Mouse (Mus musculus) retina, postnatal 7 days (tissue): ENCODE results near the gene Htr1f.
"Not testable (repeated sequence)": the region's sequence is repeated elsewhere in the genome, so short reads cannot be mapped to it uniquely, and the experiment has no call there.

Experiments
- DNase-seq: peaks from one replicate; pipeline ENCODE4 v3.0.0-alpha.2; 2012; ENCODE audit warnings: low read depth, low spot score

Gene Htr1f

DNA sequence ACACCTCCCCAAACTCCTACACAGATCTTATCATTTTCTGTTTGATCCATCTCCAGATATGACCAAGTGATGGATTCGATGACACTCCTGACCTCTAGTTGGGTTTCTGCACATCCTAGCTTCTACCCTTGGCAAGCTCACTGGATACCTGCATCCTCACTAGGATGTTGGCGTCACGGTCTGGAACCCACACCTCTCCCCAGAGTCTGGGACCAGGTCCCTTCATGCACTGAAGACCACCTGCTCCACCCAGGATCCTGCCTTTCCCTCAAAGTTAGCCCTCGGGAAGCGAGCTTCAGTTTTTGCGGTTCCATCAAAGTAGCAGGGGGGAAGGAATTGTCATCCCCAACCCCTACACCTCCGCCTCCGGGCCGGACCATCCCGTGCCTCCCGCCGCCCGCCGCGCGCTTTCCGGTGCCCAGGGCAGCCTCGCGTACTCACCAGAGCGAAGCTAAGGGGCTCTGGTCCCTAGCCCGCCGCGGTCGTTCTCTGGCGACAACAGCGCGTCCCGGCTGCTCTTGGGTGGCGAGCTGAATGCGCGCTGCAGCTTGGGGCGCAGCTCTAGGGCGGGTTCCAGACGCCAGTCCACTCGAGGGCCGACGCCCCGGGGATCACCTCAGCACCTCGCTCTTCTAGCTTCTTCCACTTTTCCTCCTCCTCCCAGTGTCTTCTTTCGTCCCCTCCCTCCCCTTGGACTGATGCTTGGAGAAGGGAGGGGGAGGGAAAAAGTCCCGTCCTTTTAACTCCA, at the start of gene Htr1f:
Htr1f (minus strand) TSS at position 671 of the 748 bp plus-strand sequence.
- no peak for DNase-seq

DNA sequence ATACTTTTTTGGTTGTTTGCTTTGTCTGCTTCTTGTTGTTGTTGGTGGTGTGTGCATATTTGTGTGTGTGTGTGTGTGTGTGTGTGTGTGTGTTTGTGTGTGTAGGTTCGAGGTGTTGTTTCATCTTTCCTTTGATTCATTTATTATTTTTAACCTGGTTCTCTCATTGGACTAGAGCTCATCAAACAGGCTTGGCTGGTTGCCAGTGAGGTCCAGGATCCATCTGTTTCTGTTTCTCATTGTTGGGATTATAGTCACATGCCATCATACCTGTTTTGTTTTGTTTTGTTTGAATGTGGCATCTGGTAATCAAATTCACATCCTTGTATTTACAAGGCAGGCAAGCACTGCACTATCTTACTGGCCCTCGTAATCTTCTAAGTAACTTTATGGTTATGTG, 34.1 kb upstream of the Htr1f start:
- DNase-seq, result no peak

DNA sequence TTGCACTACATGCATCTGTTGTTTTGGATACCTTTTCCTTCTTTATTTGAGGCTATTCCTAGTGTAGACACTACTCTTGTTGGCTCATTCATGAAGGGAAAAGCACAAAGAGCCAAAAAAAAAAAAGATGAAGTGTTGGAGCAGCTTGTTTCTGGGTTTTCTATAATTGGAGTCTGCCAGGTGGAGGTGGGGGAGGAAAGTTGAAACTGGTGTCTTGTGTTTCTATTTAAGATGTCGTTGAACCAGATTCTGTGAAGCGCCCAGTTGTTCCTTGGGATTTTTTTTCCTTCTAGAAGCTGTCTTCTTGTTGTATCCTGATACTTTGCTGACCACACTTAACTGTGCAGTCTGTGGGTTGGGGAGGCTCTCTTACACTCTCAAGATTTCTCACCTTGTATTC, 23.7 kb upstream of the Htr1f start:
- DNase-seq, result no peak

DNA sequence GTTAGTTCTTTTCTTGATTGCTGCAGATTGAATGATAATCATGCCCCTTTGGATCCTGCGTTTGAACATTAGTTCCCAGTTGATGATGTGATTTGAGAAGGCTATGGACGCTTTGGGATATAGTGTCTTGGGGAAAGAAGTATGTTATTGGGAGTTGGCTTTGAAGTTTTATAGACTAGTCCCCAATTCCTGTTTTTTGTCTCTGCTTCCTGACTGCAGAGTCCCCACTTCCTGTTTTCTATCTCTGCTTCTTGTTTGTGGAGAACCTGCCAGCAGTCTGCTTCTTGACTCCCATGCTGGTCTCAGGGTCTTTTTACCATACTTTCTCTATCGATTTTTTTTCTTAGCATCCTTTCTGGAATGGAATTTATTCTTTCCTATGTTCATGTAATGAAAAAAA, 22.2 kb upstream of the Htr1f start:
- no peak for DNase-seq

DNA sequence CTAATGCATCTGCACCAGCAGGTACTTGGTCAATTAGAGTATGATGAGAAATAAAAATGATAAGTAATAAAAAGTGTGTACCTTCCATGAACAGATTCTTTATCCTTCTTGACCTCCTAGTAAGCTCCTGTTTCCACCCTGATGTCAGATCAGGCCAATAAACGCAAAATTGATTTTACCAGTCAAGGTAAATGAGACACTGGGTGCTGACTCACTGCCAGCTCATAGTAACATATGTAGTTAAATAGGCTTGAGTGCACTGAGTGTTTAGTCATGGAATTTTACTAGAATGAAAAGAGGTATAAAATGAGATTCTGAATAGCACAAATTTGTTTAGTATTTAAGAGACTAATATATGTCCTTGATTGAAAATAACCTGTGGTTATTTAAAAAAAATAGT, 6.6 kb upstream of the Htr1f start:
- no peak for DNase-seq

DNA sequence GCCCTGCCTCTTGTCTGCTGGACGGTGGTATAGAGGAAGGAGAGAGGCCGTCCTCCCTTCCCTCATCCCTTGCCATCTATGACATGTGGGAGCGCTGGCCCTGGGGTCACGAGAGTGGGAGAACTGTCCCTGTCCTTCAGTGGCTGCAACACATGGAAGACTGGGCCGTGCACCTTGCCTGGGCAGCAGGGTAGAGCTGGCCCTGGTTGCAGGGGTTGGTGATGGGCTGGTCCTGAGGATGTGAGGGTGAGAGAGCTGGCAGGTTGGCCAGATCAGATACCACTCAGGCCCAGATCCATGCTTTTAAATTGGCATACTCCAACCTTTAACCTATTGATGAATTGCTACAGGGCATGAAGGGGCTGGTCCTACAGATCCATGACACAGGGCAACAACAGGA, 12.1 kb downstream of the Htr1f start:
- no peak for DNase-seq

DNA sequence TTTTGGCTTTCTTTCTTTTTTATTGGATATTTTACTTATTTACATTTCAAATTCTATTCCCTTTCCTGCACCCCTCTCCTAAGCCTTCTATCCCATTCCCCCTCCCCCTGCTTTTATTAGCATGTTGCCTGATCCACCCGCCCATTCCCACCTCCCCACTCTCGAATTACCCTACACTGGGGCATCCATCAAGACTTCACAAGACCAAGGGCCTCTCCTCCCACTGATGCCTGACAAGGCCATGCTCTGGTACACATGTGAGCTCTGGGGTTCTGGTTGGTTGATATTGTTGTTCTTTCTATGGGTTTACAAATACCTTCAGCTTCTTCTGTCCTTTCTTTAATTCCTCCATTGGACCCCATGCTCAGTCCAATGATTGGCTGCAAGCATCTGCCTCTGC, 22.2 kb downstream of the Htr1f start:
- DNase-seq, result no peak

DNA sequence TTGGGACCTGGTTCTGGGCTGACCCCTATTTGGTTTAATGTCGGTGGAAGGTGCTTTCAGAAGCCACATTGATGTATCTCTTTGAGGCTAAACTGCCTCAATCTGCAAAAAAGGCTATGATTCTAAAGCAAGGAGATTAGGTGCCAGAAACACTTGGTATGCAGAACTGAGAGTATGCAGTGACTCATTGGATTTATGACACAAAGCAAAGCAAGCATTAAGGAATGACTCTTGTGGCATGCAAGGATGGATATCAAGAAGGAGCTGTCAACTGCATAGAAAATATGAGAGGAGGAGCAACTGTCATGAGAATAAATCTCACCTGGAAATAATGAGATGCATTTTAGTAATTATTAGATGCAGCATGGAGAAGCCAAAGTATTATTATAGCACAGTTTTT, 35.8 kb downstream of the Htr1f start:
- no peak for DNase-seq

DNA sequence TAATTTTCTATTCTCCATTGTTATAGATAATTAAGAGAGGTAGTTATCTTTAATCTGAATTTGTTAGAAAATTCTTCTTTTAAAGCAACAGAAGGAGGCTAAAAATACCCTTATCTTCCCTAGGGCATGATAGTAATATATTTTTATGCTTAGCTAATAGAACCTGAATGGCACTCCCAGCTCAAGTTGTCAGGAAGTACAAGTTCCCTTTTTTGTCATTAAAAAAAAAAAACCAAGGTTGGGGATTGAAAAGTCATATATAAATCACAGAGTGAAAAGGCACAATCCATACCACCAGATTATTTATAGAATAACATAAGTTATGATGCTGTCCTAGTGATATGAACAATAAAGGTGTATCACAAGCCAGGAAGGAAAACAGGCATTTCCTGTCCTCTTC, 39.4 kb downstream of the Htr1f start:
- no peak for DNase-seq

DNA sequence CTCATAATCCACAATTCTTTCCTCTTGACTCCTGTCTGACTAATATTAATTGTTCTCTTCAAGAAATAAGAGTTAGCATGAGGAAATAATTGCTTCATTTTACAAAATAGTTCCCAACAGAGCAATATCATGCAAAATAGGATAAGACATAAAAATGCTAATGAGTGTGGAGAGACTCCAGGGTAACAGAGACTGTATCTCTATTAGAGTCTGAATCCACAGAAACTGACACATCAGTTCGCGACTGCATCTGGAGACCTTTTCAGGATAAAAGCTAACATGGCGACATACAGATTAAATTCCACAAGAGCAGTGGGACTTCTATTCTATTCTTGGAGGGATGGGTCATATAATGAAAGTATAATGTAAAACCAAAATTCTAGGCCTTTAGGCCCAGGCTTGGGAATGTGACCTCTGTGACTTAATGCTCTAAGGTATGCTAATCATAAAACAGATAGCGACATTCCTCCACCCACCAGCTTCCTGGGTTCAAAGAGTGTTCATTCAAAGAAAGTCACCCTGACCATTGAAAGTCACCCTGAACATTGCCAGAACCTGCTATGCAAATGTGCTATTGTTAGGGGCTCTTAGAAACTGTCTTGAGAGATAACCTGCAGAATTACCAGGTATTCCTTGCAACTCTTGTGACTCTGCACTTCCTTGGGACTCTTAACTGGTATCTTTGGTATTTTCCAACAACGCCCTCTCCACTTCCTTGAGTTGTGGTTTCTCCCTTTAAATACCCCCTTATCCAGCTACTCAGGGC, 67.8 kb downstream of the Htr1f start:
- DNase-seq, result not testable (repeated sequence)

DNA sequence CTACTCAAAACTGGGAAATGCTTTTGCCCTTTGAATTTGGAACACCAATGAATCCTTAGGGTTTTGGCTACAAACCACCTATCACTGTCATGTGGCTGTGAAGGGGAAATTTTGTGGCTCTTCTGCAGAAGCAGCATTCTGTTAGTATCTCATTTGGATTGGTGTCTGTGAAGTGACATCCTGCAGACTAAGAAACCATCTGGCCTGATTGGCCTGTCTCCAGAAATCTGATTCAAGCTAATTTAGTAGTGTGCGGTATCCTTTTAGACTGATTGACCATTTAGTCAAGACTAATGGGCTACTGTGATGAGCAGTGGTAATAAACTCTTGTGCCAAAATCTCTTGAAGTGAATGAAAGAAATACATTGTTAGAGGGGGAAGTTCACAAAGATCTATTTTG, 76.0 kb downstream of the Htr1f start:
- no peak for DNase-seq

DNA sequence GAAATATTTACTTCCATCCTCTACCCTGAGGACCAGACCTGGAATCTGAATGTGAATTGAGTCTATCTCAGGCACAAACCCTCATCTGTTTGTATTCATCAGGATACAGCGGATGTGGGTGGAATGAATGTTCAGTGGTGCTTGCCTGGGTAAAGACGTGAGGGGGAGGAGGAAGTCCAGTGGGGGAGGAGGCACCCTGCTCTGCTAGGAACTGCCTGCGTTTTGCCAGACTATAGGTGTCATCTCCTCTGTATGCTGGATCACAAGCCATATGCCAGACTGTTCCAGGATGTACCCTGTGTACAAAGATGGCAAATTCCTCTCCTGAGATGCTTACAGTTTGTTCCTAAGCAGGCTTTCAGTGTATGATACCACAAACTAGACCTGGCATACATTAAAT, 83.3 kb downstream of the Htr1f start:
- no peak for DNase-seq

DNA sequence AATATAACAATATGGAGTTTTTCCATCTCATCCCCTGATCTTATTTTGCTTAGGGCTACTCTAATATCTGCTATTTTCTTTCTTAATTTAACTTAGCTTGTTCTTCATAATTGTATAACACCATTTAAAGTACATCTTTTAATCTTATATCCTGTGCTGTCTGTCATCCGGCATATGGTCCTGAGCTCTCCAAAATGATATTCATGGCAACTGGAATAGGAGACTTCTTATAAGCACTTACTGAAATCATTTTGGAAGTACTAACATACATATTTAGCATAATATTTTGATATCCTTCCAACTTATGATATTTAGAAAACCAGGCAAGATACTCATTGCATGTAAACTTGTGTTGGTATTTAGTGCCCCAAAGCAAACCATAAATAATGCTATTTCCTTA, 86.9 kb downstream of the Htr1f start:
- DNase-seq, result no peak

DNA sequence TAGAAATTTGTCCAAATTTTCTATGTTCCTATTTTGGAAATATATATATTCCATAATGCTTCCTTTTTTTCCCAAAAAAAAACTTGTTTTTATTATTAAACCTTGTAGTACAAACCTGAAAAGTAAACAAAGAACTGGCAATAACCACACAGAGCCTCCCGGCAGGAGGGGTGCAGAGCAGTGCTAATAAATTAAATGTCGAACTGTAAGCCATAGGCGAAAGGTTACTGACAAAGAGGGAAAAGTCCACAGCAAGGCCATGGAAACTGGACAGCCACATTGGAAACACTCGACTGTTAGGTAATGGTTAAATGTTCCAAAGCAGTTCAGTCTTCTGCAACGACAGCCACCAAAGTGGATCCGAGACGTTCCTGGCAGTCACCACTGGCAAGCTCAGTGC, 87.5 kb downstream of the Htr1f start:
- no peak for DNase-seq

DNA sequence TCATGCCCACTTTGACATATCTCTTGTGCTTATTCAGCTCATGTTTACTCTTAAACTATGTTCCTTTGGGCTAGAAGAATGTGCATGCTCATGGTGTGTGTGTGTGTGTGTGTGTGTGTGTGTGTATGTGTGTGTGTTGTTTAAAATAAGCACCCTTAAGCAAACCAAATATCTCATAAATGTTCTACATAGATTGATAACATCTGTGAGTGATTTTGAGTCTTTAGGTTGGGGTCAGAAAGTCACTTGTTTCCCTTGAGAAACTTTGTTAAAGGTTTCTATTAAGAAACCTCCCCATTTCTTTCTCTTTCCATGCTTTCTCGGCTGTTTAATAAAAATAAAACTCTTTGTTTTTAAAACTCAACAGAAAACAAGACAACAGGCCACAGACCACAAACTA, 88.1 kb downstream of the Htr1f start:
- no peak for DNase-seq

DNA sequence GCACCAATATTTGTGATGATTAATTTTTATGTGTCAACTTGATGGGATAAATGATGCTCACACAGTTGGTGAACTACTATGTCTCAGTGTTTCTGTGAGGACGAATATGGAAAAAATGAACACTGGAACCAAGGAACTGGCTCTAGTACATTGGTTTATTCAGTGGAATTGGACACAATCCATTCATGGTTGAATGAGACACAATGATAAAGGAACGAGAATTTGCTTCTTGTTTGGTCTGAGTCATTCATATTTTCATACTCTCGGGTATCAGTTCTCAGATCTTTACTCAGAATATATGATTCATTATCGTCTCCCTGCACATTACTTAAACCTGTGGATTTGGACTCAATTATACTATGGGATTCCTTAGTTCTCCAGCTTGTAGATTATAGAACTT, 90.4 kb downstream of the Htr1f start:
- DNase-seq, result no peak

DNA sequence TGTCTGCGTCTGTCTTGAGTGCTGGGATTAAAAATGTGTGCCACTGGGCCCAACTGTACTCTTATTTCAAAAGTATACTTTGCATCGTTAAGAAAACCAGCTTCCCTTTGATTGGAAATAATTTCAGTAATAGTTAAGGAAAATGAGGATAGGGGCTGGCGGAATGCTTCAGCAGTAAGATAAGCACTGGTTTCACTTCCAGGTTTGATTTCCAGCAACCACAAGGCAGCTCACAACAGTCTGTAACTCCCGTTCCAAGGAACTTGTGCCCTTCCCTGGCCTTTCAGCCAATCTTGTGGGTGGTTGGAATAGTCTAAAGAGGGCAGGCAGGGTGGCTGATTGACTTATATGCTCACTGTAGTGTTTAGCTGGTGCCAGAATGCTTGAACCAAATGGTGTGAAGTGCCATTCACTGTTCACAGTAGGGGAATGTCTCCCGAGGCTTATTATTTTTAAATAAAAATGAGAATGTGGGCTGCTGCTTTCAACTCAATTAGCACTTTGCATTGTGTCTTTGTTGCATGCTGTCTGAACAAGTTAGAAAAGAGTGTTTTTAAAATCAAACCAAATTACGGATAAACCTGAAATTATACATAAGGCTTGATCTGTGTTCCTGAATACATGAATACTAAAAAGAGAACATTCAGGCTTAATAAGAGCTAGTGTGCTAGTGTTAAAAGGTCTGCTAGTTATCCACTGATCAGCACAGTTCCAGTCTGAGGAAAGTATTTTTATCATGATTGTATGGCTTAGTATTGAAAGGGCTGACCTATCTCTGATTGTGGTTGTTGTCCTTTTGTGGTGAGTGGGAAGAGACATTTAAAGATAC, 103.4 kb downstream of the Htr1f start:
- DNase-seq, result no peak

DNA sequence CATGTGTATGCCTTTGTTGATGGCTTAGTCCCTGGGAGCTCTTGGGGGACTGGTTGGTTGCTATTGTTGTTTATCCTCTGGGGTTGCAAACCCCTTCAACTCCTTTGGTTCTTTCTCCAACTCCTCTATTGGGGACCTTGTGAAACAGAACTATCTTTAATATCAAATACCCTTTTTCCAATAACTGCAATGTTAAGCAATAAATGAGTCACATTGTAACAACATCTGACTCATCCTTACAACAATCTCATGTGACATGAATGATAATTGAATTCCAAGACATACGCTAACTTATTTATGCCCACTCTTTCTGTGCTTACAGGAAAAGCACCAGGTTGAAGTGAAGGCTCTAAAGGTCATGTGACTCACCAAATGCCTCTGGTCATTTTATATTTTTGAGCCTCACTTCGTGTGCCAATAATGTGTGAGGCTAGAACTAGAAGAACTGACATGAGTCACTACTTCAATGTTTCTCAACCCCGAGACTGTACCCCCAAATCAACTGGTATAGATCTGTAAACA, 116.3 kb downstream of the Htr1f start:
- DNase-seq, result no peak

DNA sequence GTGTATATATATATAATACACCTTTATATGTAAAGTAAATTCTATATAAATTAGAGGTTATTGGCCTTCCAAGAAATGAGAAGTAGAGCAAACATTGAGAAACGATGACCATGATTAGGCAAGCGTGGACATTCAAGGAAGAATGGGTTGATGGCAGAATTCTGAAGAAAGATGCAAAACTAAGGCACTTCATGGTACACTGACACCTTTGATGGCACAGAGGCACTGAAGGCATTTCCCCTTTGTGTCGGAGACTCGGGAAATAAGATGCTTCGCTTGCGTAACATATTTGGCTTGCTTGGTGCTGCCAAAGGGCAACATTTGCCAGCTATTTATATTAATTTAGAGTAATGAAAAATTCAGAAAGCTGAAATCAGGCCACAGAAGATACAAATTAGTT, 118.1 kb downstream of the Htr1f start:
- no peak for DNase-seq

DNA sequence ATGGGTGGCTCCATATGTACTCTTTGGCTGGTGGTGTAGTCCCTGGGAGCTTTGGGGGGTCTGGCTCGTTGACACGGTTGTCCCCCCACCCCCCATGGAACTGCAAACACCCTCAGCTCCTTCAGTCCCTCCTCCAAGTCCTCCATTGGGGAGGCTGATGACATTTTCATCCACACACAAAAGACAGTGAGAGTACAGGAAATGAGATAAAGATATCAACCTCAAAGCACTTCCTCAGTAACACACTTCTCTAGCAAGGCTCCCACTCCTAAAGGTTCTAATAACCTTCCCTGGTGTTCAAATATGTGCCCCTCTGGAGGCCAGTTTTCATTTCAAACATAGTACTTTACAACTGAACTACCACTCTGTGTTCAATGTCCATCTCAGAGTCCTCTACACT, 118.6 kb downstream of the Htr1f start:
- no peak for DNase-seq

DNA sequence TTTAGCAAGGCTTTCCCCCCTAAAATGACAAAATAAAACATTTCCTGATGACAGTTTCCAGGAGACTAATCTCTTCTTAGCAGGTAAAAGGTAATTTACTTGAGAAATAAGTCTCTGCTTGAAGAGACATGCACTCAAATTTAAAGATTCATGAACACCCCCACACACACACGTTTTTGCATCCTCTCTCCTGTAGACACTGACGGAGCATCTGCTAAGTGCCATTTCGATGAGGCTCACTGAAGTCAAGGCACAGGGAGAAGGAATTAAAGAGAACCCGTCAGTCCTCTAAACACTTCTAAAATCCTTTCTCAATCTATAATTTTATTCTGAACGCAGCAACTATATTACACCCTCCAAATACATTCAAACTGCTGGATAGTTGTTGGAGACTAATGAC, 131.0 kb downstream of the Htr1f start:
- no peak for DNase-seq
